Mouse (Mus musculus): ENCODE data around the gene Trappc2l. TPM values are rescaled to one million over a fixed set of nuclear protein-coding genes. Genes with fewer than 3 reads are reported as not detected.

Trappc2l gene
- polyA plus RNA-seq, 1 experiment from 2014 or later: 41.4 TPM

GRCm38 (mm10) chr8:122617947-122618546, 6.6 kb downstream of the Trappc2l start:
- H3K27ac ChIP-seq (ENCODE audit: low read length): no peak overlapping the region
- H3K36me3 ChIP-seq (ENCODE audit: control insufficient read depth, insufficient read depth, low read length): no peaks in the 10 kb centered on the region
- no peaks in the 10 kb centered on the region for H3K9me3 ChIP-seq (replicated peaks; ENCODE audit: control insufficient read depth, low read length)
- H3K4me3 ChIP-seq (replicated peaks; ENCODE audit: low read length): no peak overlapping the region
- ATAC-seq (ENCODE audit: insufficient read depth, low FRiP score): no peak
- H3K4me2 ChIP-seq (ENCODE audit: low read depth, low read length): no peak overlapping the region
- H3K27me3 ChIP-seq (ENCODE audit: control insufficient read depth, insufficient read depth, low read length): no peaks in the 10 kb centered on the region
- WGBS: 25% methylated on average over 5 of the region's 7 CpGs
- peaks cover 10% of the 10 kb centered on the region; the same call in 1 of the 2 replicates for H3K4me1 ChIP-seq (ENCODE audit: control insufficient read depth, insufficient read depth, low read length)
- 0 out of 2 replicates have a peak overlapping the region, but pooled peaks have one; percentile 3 for H3K9ac ChIP-seq (ENCODE audit: low read length)

DNA sequence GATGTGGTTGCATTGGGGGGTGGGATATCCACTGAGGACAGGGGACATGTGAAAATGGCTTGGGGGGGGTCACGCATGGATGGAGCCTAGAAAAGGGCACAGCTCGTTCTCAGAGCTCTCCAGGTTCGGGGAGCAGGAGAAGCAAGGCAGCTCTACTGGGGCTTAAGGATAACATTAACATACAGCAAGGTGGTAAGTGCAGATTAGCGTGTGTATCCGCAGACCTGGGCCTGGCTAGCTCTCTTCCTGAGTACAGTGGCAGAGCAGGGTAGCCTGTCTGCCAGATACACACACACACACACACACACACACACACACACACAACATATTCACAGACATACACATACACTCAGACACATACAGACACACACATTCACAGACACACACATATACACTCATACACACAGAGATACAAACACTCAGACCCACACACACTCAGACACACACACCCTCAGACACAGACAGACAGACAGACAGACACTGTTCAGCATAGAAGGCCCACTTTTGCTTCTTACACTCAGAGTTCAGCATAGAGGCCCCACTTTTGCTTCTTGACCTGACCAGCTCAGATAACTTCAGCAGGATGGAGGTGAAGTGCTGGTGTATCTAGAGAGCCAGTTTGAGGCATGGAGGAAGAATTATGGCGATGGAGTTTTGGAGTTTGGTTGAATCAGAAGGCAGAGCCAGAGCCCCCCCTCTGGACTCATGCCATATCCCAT, 7.4 kb downstream of the Trappc2l start:
- no peak overlapping the region for H3K9ac ChIP-seq (ENCODE audit: low read length)
- 80% methylated on average over 6 of the region's 6 CpGs for WGBS
- H3K27ac ChIP-seq (ENCODE audit: low read length): no peak overlapping the region
- H3K4me1 ChIP-seq (ENCODE audit: control insufficient read depth, insufficient read depth, low read length): peaks cover 10% of the 10 kb centered on the region; the same call in 1 of the 2 replicates
- H3K36me3 ChIP-seq (ENCODE audit: control insufficient read depth, insufficient read depth, low read length): no peaks in the 10 kb centered on the region
- no peak overlapping the region for H3K4me3 ChIP-seq (replicated peaks; ENCODE audit: low read length)
- no peak for ATAC-seq (ENCODE audit: insufficient read depth, low FRiP score)
- no peaks in the 10 kb centered on the region for H3K27me3 ChIP-seq (ENCODE audit: control insufficient read depth, insufficient read depth, low read length)
- H3K9me3 ChIP-seq (replicated peaks; ENCODE audit: control insufficient read depth, low read length): no peaks in the 10 kb centered on the region
- no peak overlapping the region for H3K4me2 ChIP-seq (ENCODE audit: low read depth, low read length)

GRCm38 (mm10) chr8:122620446-122620845, 9.0 kb downstream of the Trappc2l start:
- H3K9me3 ChIP-seq (replicated peaks; ENCODE audit: control insufficient read depth, low read length): no peaks in the 10 kb centered on the region
- H3K9ac ChIP-seq (ENCODE audit: low read length): no peak overlapping the region
- H3K4me3 ChIP-seq (replicated peaks; ENCODE audit: low read length): no peak overlapping the region
- peaks cover 10% of the 10 kb centered on the region; the same call in 1 of the 2 replicates for H3K4me1 ChIP-seq (ENCODE audit: control insufficient read depth, insufficient read depth, low read length)
- WGBS: 31% methylated on average over 5 of the region's 5 CpGs
- H3K27me3 ChIP-seq (ENCODE audit: control insufficient read depth, insufficient read depth, low read length): no peaks in the 10 kb centered on the region
- no peak overlapping the region for H3K4me2 ChIP-seq (ENCODE audit: low read depth, low read length)
- no peak overlapping the region for H3K27ac ChIP-seq (ENCODE audit: low read length)
- no peaks in the 10 kb centered on the region for H3K36me3 ChIP-seq (ENCODE audit: control insufficient read depth, insufficient read depth, low read length)
- ATAC-seq (ENCODE audit: insufficient read depth, low FRiP score): no peak

- Histone ChIP-seq H3K27ac (ENCODE audit: low read length) (no peak within 1 kb of the TSS), H3K36me3 (ENCODE audit: control insufficient read depth, insufficient read depth, low read length) (no peaks in the 10 kb centered on the region), H3K4me3 (replicated peaks; ENCODE audit: low read length) (no peak within 1 kb of the TSS), H3K27me3 (ENCODE audit: control insufficient read depth, insufficient read depth, low read length) (no peaks in the 10 kb centered on the region), H3K4me1 (ENCODE audit: control insufficient read depth, insufficient read depth, low read length) (peaks cover 3% of the 10 kb centered on the region; the same call in 1 of the 2 replicates), H3K9me3 (replicated peaks; ENCODE audit: control insufficient read depth, low read length) (no peaks in the 10 kb centered on the region), H3K4me2 (ENCODE audit: low read depth, low read length) (no peak within 1 kb of the TSS), H3K9ac (ENCODE audit: low read length) (no peak within 1 kb of the TSS)
- no peak for ATAC-seq (ENCODE audit: insufficient read depth, low FRiP score)
- 54% methylated on average over 6 of the region's 6 CpGs for WGBS
Measured at GRCm38 (mm10) chr8:122622727-122623126, 11.3 kb downstream of the Trappc2l start, which contains the start of gene Pabpn1l. TSS of gene Pabpn1l (minus strand) at chr8:122622739.

GRCm38 (mm10) chr8:122623844-122624642, 12.6 kb downstream of the Trappc2l start:
- no peak for ATAC-seq (ENCODE audit: insufficient read depth, low FRiP score)
- Histone ChIP-seq H3K4me3 (replicated peaks; ENCODE audit: low read length) (no peak overlapping the region), H3K9me3 (replicated peaks; ENCODE audit: control insufficient read depth, low read length) (no peaks in the 10 kb centered on the region), H3K27me3 (ENCODE audit: control insufficient read depth, insufficient read depth, low read length) (no peaks in the 10 kb centered on the region), H3K4me2 (ENCODE audit: low read depth, low read length) (no peak overlapping the region), H3K9ac (ENCODE audit: low read length) (no peak overlapping the region), H3K36me3 (ENCODE audit: control insufficient read depth, insufficient read depth, low read length) (no peaks in the 10 kb centered on the region), H3K4me1 (ENCODE audit: control insufficient read depth, insufficient read depth, low read length) (no peaks in the 10 kb centered on the region; the same call in 1 of the 2 replicates), H3K27ac (ENCODE audit: low read length) (no peak overlapping the region)
- WGBS: 89% methylated on average over 17 of the region's 17 CpGs

GRCm38 (mm10) chr8:122624653-122625052, 13.2 kb downstream of the Trappc2l start:
- H3K27ac ChIP-seq (ENCODE audit: low read length): no peak overlapping the region
- no peaks in the 10 kb centered on the region for H3K27me3 ChIP-seq (ENCODE audit: control insufficient read depth, insufficient read depth, low read length)
- H3K9ac ChIP-seq (ENCODE audit: low read length): no peak overlapping the region
- no peak for ATAC-seq (ENCODE audit: insufficient read depth, low FRiP score)
- H3K9me3 ChIP-seq (replicated peaks; ENCODE audit: control insufficient read depth, low read length): no peaks in the 10 kb centered on the region
- H3K4me3 ChIP-seq (replicated peaks; ENCODE audit: low read length): no peak overlapping the region
- 69% methylated on average over 5 of the region's 5 CpGs for WGBS
- H3K4me2 ChIP-seq (ENCODE audit: low read depth, low read length): no peak overlapping the region
- H3K36me3 ChIP-seq (ENCODE audit: control insufficient read depth, insufficient read depth, low read length): no peaks in the 10 kb centered on the region
- H3K4me1 ChIP-seq (ENCODE audit: control insufficient read depth, insufficient read depth, low read length): no peaks in the 10 kb centered on the region; the same call in 1 of the 2 replicates

GRCm38 (mm10) chr8:122625811-122626210, 14.4 kb downstream of the Trappc2l start:
- Histone ChIP-seq H3K4me3 (replicated peaks; ENCODE audit: low read length) (no peak overlapping the region), H3K27me3 (ENCODE audit: control insufficient read depth, insufficient read depth, low read length) (no peaks in the 10 kb centered on the region), H3K9me3 (replicated peaks; ENCODE audit: control insufficient read depth, low read length) (no peaks in the 10 kb centered on the region), H3K4me2 (ENCODE audit: low read depth, low read length) (no peak overlapping the region), H3K9ac (ENCODE audit: low read length) (no peak overlapping the region), H3K36me3 (ENCODE audit: control insufficient read depth, insufficient read depth, low read length) (no peaks in the 10 kb centered on the region), H3K4me1 (ENCODE audit: control insufficient read depth, insufficient read depth, low read length) (no peaks in the 10 kb centered on the region), H3K27ac (ENCODE audit: low read length) (no peak overlapping the region)
- no peak for ATAC-seq (ENCODE audit: insufficient read depth, low FRiP score)
- WGBS: 75% methylated on average over 9 of the region's 9 CpGs

DNA sequence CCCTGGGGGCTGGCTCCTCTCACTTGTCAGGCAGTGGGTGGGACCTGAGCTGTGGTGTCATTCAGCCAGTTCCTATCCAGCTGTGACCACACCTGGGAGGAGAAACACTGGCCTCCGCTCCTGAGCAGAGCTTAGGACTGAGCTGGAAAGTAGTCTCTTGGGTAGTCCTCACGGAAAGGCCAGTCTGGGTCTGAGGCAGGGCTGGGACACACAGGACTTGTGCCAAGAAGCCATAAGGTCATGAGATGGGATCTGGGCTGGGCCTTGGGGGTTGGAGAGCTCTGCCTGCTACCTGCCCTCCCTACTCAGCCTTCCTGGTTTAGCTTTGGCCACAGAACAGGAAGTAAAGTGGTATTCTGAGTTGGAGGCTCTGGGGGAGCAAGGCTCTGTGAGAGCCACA, 15.5 kb downstream of the Trappc2l start:
- H3K4me3 ChIP-seq (replicated peaks; ENCODE audit: low read length): no peak overlapping the region
- H3K9ac ChIP-seq (ENCODE audit: low read length): no peak overlapping the region
- no peak overlapping the region for H3K4me2 ChIP-seq (ENCODE audit: low read depth, low read length)
- whole genome bisulfite sequencing: 74% methylated on average over 2 of the region's 2 CpGs
- H3K27me3 ChIP-seq (ENCODE audit: control insufficient read depth, insufficient read depth, low read length): no peaks in the 10 kb centered on the region
- no peak for ATAC-seq (ENCODE audit: insufficient read depth, low FRiP score)
- no peaks in the 10 kb centered on the region for H3K9me3 ChIP-seq (replicated peaks; ENCODE audit: control insufficient read depth, low read length)
- no peak overlapping the region for H3K27ac ChIP-seq (ENCODE audit: low read length)
- H3K4me1 ChIP-seq (ENCODE audit: control insufficient read depth, insufficient read depth, low read length): no peaks in the 10 kb centered on the region
- H3K36me3 ChIP-seq (ENCODE audit: control insufficient read depth, insufficient read depth, low read length): no peaks in the 10 kb centered on the region

GRCm38 (mm10) chr8:122629388-122629787, 17.9 kb downstream of the Trappc2l start:
- Histone ChIP-seq H3K27me3 (ENCODE audit: control insufficient read depth, insufficient read depth, low read length) (no peaks in the 10 kb centered on the region), H3K4me1 (ENCODE audit: control insufficient read depth, insufficient read depth, low read length) (no peaks in the 10 kb centered on the region), H3K4me2 (ENCODE audit: low read depth, low read length) (no peak overlapping the region), H3K4me3 (replicated peaks; ENCODE audit: low read length) (no peak overlapping the region), H3K27ac (ENCODE audit: low read length) (no peak overlapping the region), H3K9ac (ENCODE audit: low read length) (no peak overlapping the region), H3K9me3 (replicated peaks; ENCODE audit: control insufficient read depth, low read length) (no peaks in the 10 kb centered on the region), H3K36me3 (ENCODE audit: control insufficient read depth, insufficient read depth, low read length) (no peaks in the 10 kb centered on the region)
- WGBS: 59% methylated on average over 10 of the region's 10 CpGs
- no peak for ATAC-seq (ENCODE audit: insufficient read depth, low FRiP score)

Measured in stomach, embryonic 16.5 days (tissue).